Mouse (Mus musculus) olfactory bulb, adult 2 months (tissue): ENCODE measurements around the gene Hacd2.

ENCODE experiments used
- CTCF ChIP-seq: fragments of 200-500 bp; IDR thresholded peaks from 2 replicates; pipeline ENCODE4 v1.5.1; 2012; ENCODE audit warnings: low read depth, mild to moderate bottlenecking, low read length, moderate library complexity; ENCODE audit not compliant: insufficient read depth
- POLR2A ChIP-seq: fragments of 200-500 bp; IDR thresholded peaks from 2 replicates; pipeline ENCODE4 v1.6.1; 2012; ENCODE audit warnings: mild to moderate bottlenecking, low read depth, low read length, moderate library complexity; ENCODE audit not compliant: insufficient read depth

GRCm38 (mm10) chr16:35111143-35111620, 89.0 kb downstream of the Hacd2 start:
- TF ChIP-seq POLR2A, result no peak
- TF ChIP-seq CTCF, result peak; percentile 26; the same call in 1 of the 2 replicates
